Mouse (Mus musculus) right cerebral cortex, adult 18-20 months (tissue): ENCODE data around the gene Vmn1r16.
"Not testable (repeated sequence)": the region's sequence is repeated elsewhere in the genome, so short reads cannot be mapped to it uniquely, and the experiment has no call there.

Experiments
- DNase-seq: peaks from one replicate; pipeline ENCODE4 v3.0.0; 2022; ENCODE audit warnings: mixed read lengths

Gene Vmn1r16

DNA sequence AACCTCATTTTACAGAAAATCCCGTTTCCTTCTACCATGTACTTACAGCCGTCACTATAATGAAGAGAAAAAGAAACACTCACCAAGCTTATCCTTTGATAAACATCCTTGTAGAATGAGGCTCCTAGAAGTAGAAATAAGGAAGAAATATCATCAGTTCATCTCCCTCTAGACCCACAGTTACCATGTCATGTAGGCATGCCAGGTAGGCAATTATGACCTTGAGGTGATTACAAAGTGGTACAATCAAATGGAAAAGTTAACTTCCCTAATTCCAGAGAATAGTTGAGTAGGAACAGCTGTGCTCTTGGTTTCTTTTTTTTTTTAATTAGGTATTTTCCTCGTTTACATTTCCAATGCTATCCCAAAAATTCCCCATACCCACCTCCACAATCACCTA lies at the start of gene Vmn1r16:
Vmn1r16 (minus strand) TSS at position 101 of the 400 bp plus-strand sequence.
- no peak for DNase-seq

DNA sequence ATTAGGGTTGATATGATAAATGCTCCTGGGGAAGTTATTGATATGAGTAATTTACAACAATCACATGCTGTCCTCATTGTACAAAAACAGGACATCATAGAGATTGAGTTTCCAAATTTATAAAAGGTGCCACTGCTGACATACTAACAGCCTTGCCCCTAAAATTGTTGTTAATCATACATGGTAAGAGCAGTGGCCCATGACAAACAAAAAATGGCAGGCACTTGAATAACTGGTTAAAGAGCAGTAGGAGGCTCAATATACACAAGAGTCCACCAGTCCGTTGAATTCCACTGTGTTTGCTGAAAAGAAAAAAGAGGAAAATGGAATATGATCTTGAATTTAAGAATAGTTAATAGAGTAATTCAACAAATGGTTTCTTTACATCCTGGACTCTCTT lies 38.2 kb upstream of the Vmn1r16 start:
- DNase-seq: no peak

DNA sequence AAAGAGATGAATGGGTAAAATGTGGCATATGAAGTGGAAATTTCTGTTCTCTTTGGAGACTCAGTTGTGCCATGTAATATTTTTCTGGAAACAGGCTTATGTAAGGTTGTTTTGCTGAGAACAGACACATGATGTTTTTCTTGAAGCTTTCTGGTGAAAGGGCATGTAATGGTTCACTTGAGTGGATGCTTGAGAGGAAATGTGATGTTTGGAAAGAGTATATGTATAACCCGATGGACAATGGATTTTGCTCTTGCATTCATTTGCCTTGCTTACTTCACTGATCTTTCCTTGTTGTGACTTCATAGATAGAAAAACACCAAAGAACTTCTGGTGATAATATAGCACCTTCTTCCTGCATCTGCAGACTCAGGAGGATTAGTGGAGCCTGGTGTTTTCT lies 36.6 kb upstream of the Vmn1r16 start:
- DNase-seq: not testable (repeated sequence)

DNA sequence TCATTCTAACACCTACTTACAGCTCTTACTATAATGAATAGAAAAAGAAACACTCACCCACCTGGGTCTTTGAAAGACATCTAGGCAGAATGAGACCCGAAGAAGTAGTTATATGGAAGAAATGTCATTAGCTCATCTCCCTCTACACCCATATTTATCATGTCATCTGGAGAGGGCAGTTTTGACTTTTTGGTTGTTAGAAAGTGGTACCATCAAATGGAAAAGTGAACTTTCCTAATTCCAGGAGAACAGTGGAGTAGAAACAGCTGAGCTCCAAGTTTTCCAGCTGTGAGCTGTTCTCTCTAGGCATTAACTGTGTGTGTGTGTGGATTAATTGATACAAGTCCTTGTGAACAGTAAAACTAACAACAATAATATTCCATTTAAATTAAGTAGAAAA lies 34.3 kb upstream of the Vmn1r16 start, which contains the start of gene Vmn1r17:
Vmn1r17 (minus strand) TSS at position 101 of the 400 bp plus-strand sequence.
- DNase-seq: no peak

DNA sequence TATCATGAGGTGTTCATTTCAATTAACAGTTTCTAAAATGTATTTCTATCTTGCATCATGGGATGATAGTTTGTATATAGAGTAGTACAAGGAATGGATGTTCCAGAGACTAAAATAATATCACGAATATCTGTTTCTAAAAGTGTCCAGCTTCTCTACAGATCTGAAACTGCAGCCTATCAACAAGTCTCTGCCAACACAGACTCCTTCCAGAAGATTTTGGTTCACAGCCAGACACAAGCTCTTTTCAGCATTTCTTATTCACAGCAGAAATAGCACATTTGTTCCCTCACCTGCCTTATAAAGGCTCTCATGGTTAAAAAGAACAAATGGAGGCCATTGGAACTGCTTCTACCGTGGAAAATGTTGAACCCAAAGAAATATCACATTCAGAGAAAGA lies 27.6 kb upstream of the Vmn1r16 start:
- DNase-seq: peak; percentile 1

DNA sequence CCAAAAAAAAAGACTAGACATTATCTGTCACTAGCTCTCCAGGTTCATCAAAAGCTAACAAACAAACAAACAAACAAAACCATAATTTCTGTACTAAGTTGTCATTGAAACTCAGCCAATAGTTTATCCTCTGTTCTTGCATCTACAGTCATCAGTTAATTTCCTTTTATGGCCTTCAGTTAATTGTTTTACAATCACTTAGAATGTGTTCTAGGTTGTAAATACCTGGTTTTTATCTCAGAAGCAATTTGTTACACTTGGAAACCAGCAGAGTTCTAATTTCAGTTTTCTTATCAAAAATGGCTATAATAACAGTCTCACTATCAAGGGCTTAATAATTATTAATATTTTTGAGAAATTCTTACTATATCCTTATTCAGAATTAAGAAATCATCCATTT lies 3.1 kb downstream of the Vmn1r16 start:
- no peak for DNase-seq

DNA sequence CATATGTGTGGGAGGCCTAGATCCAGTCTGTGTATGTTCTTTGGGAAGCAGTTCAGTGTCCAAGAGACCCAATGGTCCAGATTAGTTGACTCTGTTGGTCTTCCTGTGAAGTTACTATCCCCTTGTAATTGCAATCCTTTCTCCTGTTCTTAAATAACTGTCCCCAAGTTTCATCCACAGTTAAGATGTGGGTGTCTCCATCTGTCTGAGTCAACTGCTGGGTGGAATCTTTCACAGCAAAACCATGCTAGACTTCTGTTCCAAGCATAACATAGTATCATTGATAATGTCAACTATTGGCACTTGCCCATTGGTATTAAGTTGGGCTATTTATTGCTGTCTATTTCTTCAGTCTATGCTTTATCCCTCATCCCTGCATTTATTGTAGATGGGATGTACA lies 50.3 kb downstream of the Vmn1r16 start:
- no peak for DNase-seq

DNA sequence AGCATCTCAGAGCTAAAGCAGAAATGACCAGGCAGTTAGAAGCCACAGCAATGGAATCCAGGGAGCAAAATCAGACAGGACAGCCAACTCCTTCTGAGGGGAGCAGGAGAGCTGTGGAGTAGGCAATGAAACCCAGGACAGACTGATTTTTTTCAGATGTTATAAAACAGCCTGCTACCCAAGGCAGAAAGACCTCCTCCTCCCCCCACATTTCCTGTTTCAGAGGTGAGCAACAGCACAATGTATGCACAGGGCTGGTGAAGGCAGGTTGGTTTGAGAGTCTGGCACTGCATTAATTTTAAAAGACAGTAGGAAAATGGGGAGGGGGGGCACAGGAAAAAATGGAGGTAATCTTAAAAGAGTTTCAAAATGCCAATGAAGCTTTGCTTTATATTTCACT lies 56.8 kb downstream of the Vmn1r16 start:
- DNase-seq: no peak

DNA sequence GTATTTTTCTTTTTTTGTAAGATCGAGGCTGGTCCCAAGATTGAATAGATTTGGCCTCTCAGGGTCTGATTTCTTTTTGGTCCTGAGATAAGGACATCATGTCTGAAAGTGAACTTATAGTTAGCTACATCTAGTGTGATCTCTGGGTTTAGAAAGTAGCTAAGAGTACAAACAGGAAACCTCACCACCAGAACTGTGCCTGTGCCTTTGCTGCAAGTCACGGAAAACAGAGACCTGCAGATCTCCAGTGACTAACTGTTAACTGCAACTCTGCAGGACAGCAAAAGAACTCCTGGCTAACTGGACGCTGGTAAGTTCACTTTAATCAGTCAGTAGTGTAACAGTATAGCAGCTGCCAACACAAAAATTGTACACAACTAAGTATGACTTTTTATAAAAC lies 57.4 kb downstream of the Vmn1r16 start:
- DNase-seq: no peak
